8 mouse cellular contexts compared by ENCODE assay signal in genomic region chr9:37430582-37430981, GRCm38 (mm10). TPM values are rescaled to one million over a fixed set of nuclear protein-coding genes. Genes with fewer than 3 reads are reported as not detected.
DNase-seq lines count a peak whose midpoint lies in the region; ATAC-seq and TF ChIP-seq lines count a peak whose summit lies in the region.

No protein-coding gene starts in this region.

- TF ChIP-seq CTCF in E14TG2a.4 (conservative IDR thresholded peaks at IDR 0.05; ENCODE audit: low read length) = peak; percentile 97
- peak; percentile 95 for TF ChIP-seq CTCF in heart, postnatal 0 days (IDR thresholded peaks at IDR 0.05; ENCODE audit: low read depth)
- TF ChIP-seq CTCF in liver, postnatal 0 days (IDR thresholded peaks at IDR 0.05; ENCODE audit: low read depth) = peak; percentile 92
- TF ChIP-seq CTCF in testis, adult 2 months (IDR thresholded peaks at IDR 0.05; ENCODE audit: control insufficient read depth, insufficient read depth, insufficient replicate concordance, low read depth, low read length) = peak; percentile 66; the same call in 1 of the 2 replicates

- TF ChIP-seq EP300 in heart, postnatal 0 days (IDR thresholded peaks at IDR 0.05; ENCODE audit: low read depth) = no peak
- TF ChIP-seq EP300 in liver, postnatal 0 days (IDR thresholded peaks at IDR 0.05; ENCODE audit: low read depth) = no peak

- DNase-seq in c-Kit-positive CD71-negative TER-119-negative erythroid progenitor cells, embryonic 14.5 days (ENCODE audit: low read depth) = peak; percentile 91
- peak; percentile 84 for DNase-seq in heart, postnatal 0 days (ENCODE audit: low spot score)
- DNase-seq in kidney, postnatal 36 days = peak; percentile 87 to 95
- DNase-seq in liver, postnatal 0 days = peak; percentile 86

- ATAC-seq in forebrain, embryonic 13.5 days = peak; percentile 80
- ATAC-seq in heart, postnatal 0 days (ENCODE audit: insufficient read depth, low read depth) = peak; percentile 78
- ATAC-seq in liver, postnatal 0 days = peak; percentile 68
- peak; percentile 87 for ATAC-seq in neural tube, embryonic 14.5 days (ENCODE audit: low read depth)

- no peak overlapping the region for H3K4me3 ChIP-seq in E14TG2a.4 (replicated peaks; ENCODE audit: low read length)
- H3K4me3 ChIP-seq in forebrain, embryonic 13.5 days = no peak overlapping the region
- no peak overlapping the region for H3K4me3 ChIP-seq in heart, postnatal 0 days (ENCODE audit: low read depth, low read length)
- no peak overlapping the region for H3K4me3 ChIP-seq in liver, postnatal 0 days (ENCODE audit: low read depth, low read length)
- no peak overlapping the region for H3K4me3 ChIP-seq in neural tube, embryonic 14.5 days (ENCODE audit: low read depth, low read length)
- H3K4me3 ChIP-seq in testis, adult 2 months (ENCODE audit: control insufficient read depth, low read depth, low read length) = no peak overlapping the region

- no peak overlapping the region for H3K27ac ChIP-seq in forebrain, embryonic 13.5 days
- no peak overlapping the region for H3K27ac ChIP-seq in heart, postnatal 0 days (ENCODE audit: low read depth)
- H3K27ac ChIP-seq in liver, postnatal 0 days (ENCODE audit: low read depth) = no peak overlapping the region
- H3K27ac ChIP-seq in neural tube, embryonic 14.5 days (ENCODE audit: low read depth, low read length) = no peak overlapping the region
- H3K27ac ChIP-seq in testis, adult 2 months (ENCODE audit: control insufficient read depth, insufficient read depth, low read depth, low read length) = no peak overlapping the region

- no peaks in the 10 kb centered on the region for H3K36me3 ChIP-seq in E14TG2a.4 (ENCODE audit: insufficient read depth, low read length)
- H3K36me3 ChIP-seq in forebrain, embryonic 13.5 days (ENCODE audit: poor library complexity, severe bottlenecking) = no peaks in the 10 kb centered on the region
- no peaks in the 10 kb centered on the region for H3K36me3 ChIP-seq in heart, postnatal 0 days (replicated peaks; ENCODE audit: control insufficient read depth, insufficient read depth, low read length)
- H3K36me3 ChIP-seq in liver, postnatal 0 days (replicated peaks; ENCODE audit: insufficient read depth, low read length) = no peaks in the 10 kb centered on the region
- no peaks in the 10 kb centered on the region for H3K36me3 ChIP-seq in neural tube, embryonic 14.5 days (ENCODE audit: control insufficient read depth, insufficient read depth, low read length)
- no peaks in the 10 kb centered on the region for H3K36me3 ChIP-seq in testis, adult 2 months (ENCODE audit: control insufficient read depth, insufficient read depth, low read length)

- H3K9ac ChIP-seq in forebrain, embryonic 13.5 days = no peak overlapping the region
- H3K9ac ChIP-seq in heart, postnatal 0 days (replicated peaks; ENCODE audit: low read depth, low read length) = no peak overlapping the region
- H3K9ac ChIP-seq in liver, postnatal 0 days (replicated peaks) = no peak overlapping the region
- H3K9ac ChIP-seq in neural tube, embryonic 14.5 days (replicated peaks; ENCODE audit: low read depth, low read length) = no peak overlapping the region

- no peaks in the 10 kb centered on the region for H3K9me3 ChIP-seq in E14TG2a.4 (ENCODE audit: low read length)
- no peaks in the 10 kb centered on the region for H3K9me3 ChIP-seq in forebrain, embryonic 13.5 days (replicated peaks)
- H3K9me3 ChIP-seq in heart, postnatal 0 days (replicated peaks; ENCODE audit: control insufficient read depth, low read length) = no peaks in the 10 kb centered on the region
- no peaks in the 10 kb centered on the region for H3K9me3 ChIP-seq in liver, postnatal 0 days (ENCODE audit: low read length)
- no peaks in the 10 kb centered on the region for H3K9me3 ChIP-seq in neural tube, embryonic 14.5 days (ENCODE audit: control insufficient read depth, low read length)

- H3K4me1 ChIP-seq in E14TG2a.4 (replicated peaks; ENCODE audit: low read depth, low read length) = peaks cover 59% of the 10 kb centered on the region
- peaks cover 42% of the 10 kb centered on the region for H3K4me1 ChIP-seq in forebrain, embryonic 13.5 days
- 0 out of 2 replicates have a peak, but pooled peaks cover 4% of the 10 kb centered on the region for H3K4me1 ChIP-seq in heart, postnatal 0 days (ENCODE audit: control insufficient read depth, insufficient read depth)
- no peaks in the 10 kb centered on the region; the same call in 1 of the 2 replicates for H3K4me1 ChIP-seq in liver, postnatal 0 days (ENCODE audit: insufficient read depth)
- H3K4me1 ChIP-seq in neural tube, embryonic 14.5 days (ENCODE audit: control insufficient read depth, insufficient read depth, low read length) = peaks cover 6% of the 10 kb centered on the region; the same call in 1 of the 2 replicates
- peaks cover 13% of the 10 kb centered on the region for H3K4me1 ChIP-seq in testis, adult 2 months (ENCODE audit: control insufficient read depth, insufficient read depth, low read length)

- TF ChIP-seq POLR2A in testis, adult 2 months (IDR thresholded peaks at IDR 0.05; ENCODE audit: control insufficient read depth, low read depth, low read length) = no peak

- H3K4me2 ChIP-seq in forebrain, embryonic 13.5 days = peak overlapping the region; percentile 88
- peak overlapping the region; percentile 33 for H3K4me2 ChIP-seq in heart, postnatal 0 days (ENCODE audit: low read depth, low read length)
- H3K4me2 ChIP-seq in liver, postnatal 0 days (ENCODE audit: low read depth, low read length) = no peak overlapping the region
- peak overlapping the region; percentile 39; the same call in 1 of the 2 replicates for H3K4me2 ChIP-seq in neural tube, embryonic 14.5 days (ENCODE audit: low read depth, low read length)

- under 1% methylated on average over 12 of the region's 12 CpGs for WGBS in forebrain, embryonic 13.5 days
- 1% methylated on average over 12 of the region's 12 CpGs for WGBS in heart, postnatal 0 days
- WGBS in liver, postnatal 0 days (ENCODE audit: insufficient replicate concordance) = 3% methylated on average over 12 of the region's 12 CpGs
- 1% methylated on average over 12 of the region's 12 CpGs for WGBS in neural tube, embryonic 14.5 days

- peaks cover 93% of the 10 kb centered on the region for H3K27me3 ChIP-seq in E14TG2a.4 (ENCODE audit: insufficient read depth, low read length)
- H3K27me3 ChIP-seq in forebrain, embryonic 13.5 days = peaks cover 61% of the 10 kb centered on the region
- peaks cover 75% of the 10 kb centered on the region for H3K27me3 ChIP-seq in heart, postnatal 0 days (ENCODE audit: control insufficient read depth, insufficient read depth, low read length)
- peaks cover 64% of the 10 kb centered on the region for H3K27me3 ChIP-seq in liver, postnatal 0 days (ENCODE audit: insufficient read depth, low read length)
- peaks cover 26% of the 10 kb centered on the region for H3K27me3 ChIP-seq in neural tube, embryonic 14.5 days (ENCODE audit: control insufficient read depth, insufficient read depth, low read length)
- no peaks in the 10 kb centered on the region; the same call in 1 of the 2 replicates for H3K27me3 ChIP-seq in testis, adult 2 months (ENCODE audit: control insufficient read depth, insufficient read depth, low read length)

RNA-seq across cellular contexts. Expression of gene Robo3, which starts 2.5 kb away (rescaled TPM):
- 7.1 and 9.3 TPM in 2 replicates for polyA plus RNA-seq in forebrain, embryonic 13.5 days (2015; fragmentation: Nextera tagmentation; extraction: Ambion mirVana)
- total RNA-seq in heart, postnatal 0 days (2014; rRNA removed; ENCODE audit: low replicate concordance) = not detected in 2 replicates
- polyA plus RNA-seq in heart, postnatal 0 days (2015; fragmentation: Nextera tagmentation; extraction: Ambion mirVana) = 0.12 and 0.18 TPM in 2 replicates
- 0.05 and 0.06 TPM in 2 replicates for polyA plus RNA-seq in liver, postnatal 0 days (2015; fragmentation: Nextera tagmentation; extraction: Ambion mirVana)
- 13.6 and 25.1 TPM in 2 replicates for polyA plus RNA-seq in neural tube, embryonic 14.5 days (2014; fragmentation: Nextera tagmentation; extraction: Ambion mirVana)
- 1.0 and 1.4 TPM in 2 replicates for polyA plus RNA-seq in testis, adult 2 months (2012; rRNA removed)

RNA-seq across cellular contexts. Expression of gene Robo4, which starts 28.9 kb away (rescaled TPM):
- polyA plus RNA-seq in forebrain, embryonic 13.5 days (2015; fragmentation: Nextera tagmentation; extraction: Ambion mirVana) = 3.1 and 4.2 TPM in 2 replicates
- 29.5 and 44.2 TPM in 2 replicates for total RNA-seq in heart, postnatal 0 days (2014; rRNA removed; ENCODE audit: low replicate concordance)
- 10.2 and 12.4 TPM in 2 replicates for polyA plus RNA-seq in heart, postnatal 0 days (2015; fragmentation: Nextera tagmentation; extraction: Ambion mirVana)
- 2.5 and 3.5 TPM in 2 replicates for polyA plus RNA-seq in liver, postnatal 0 days (2015; fragmentation: Nextera tagmentation; extraction: Ambion mirVana)
- polyA plus RNA-seq in neural tube, embryonic 14.5 days (2014; fragmentation: Nextera tagmentation; extraction: Ambion mirVana) = 2.4 and 3.7 TPM in 2 replicates
- 1.0 and 1.2 TPM in 2 replicates for polyA plus RNA-seq in testis, adult 2 months (2012; rRNA removed)

RNA-seq across cellular contexts. Expression of gene Msantd2, which starts 58.5 kb away (rescaled TPM):
- 32.3 and 38.1 TPM in 2 replicates for polyA plus RNA-seq in forebrain, embryonic 13.5 days (2015; fragmentation: Nextera tagmentation; extraction: Ambion mirVana)
- 3.8 and 5.3 TPM in 2 replicates for total RNA-seq in heart, postnatal 0 days (2014; rRNA removed; ENCODE audit: low replicate concordance)
- 5.8 and 6.4 TPM in 2 replicates for polyA plus RNA-seq in heart, postnatal 0 days (2015; fragmentation: Nextera tagmentation; extraction: Ambion mirVana)
- 3.0 and 3.3 TPM in 2 replicates for polyA plus RNA-seq in liver, postnatal 0 days (2015; fragmentation: Nextera tagmentation; extraction: Ambion mirVana)
- polyA plus RNA-seq in neural tube, embryonic 14.5 days (2014; fragmentation: Nextera tagmentation; extraction: Ambion mirVana) = 36.2 and 39.5 TPM in 2 replicates
- 10.5 and 16.6 TPM in 2 replicates for polyA plus RNA-seq in testis, adult 2 months (2012; rRNA removed)
